Mouse (Mus musculus) cortical plate, adult 2 months (tissue): Measurements from ENCODE around the gene Abcc5.

Experiments
- CTCF ChIP-seq: fragments of 200-500 bp; IDR thresholded peaks from 2 replicates; pipeline ENCODE4 v1.5.1; 2011; ENCODE audit warnings: mild to moderate bottlenecking, control low read depth, low read length; ENCODE audit not compliant: insufficient read depth; ENCODE audit errors: extremely low read depth
- POLR2A ChIP-seq: fragments of 200-500 bp; IDR thresholded peaks from 2 replicates; pipeline ENCODE4 v1.6.1; 2011; ENCODE audit warnings: mild to moderate bottlenecking, low read length, control low read depth; ENCODE audit not compliant: insufficient read depth; ENCODE audit errors: extremely low read depth

- no peak for TF ChIP-seq POLR2A
- TF ChIP-seq CTCF = no peak
Observed at GRCm38 (mm10) chr16:20474786-20475185, 48.6 kb upstream of the Abcc5 start.
